In the genomic region with DNA sequence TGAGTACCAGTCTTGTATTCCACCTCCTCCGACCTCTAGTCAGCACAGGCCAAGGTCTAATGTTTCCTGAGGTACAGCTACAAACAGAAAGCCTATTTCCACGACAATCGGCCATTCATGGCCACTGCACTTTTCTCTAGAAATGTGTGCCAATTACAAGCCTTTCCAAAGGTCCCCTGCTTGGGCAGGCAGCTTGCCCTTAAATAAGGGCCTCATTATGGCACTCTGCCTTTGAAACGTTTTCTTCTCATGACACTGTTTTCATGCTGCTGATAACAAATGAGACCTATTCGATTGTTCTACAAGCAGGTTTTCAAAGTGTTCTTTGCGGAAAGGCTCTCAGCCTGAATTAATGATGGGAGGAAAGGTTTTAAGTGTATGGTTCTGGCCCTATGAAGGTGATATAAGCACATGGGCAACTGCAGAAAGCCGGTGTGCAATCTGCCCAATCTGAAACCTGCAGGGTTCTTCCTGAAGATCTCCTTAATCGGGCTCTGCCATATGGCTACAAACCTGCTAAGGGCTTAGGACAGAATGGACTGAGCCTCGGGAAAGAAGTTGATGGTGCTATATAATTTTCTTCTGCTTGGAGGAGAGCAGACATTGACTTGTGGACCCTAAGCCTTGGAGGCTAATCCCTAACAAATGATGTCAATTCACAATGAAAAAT, we compare ENCODE assay signal across 12 mouse cellular contexts. TPM values are rescaled to one million over a fixed set of nuclear protein-coding genes. Genes with fewer than 3 reads are reported as not detected.
DNase-seq lines count a peak whose midpoint lies in the region; ATAC-seq and TF ChIP-seq lines count a peak whose summit lies in the region.
"Had no signal": no experiment of that assay in that cellular context is flagged by ENCODE, and none has a peak within 500 bp of the region (broad histone marks: within the 10 kb centered on the region; RNA-seq: fewer than 3 reads in every experiment).

No protein-coding gene starts in this region.

- no peak overlapping the region for H3K9ac ChIP-seq in hindbrain, embryonic 16.5 days (ENCODE audit: low read depth, low read length)
- H3K9ac ChIP-seq: embryonic facial prominence, embryonic 12.5 days had no signal

- H3K27ac ChIP-seq in testis, adult 2 months (ENCODE audit: control insufficient read depth, insufficient read depth, low read depth, low read length): peak overlapping the region; percentile 48
- 0 out of 2 replicates have a peak overlapping the region, but pooled peaks have one; percentile 44 for H3K27ac ChIP-seq in hindbrain, embryonic 16.5 days (ENCODE audit: low read depth, low read length)
- H3K27ac ChIP-seq: embryonic facial prominence, embryonic 12.5 days had no signal

- ATAC-seq in hindbrain, embryonic 16.5 days: peak; percentile 35; the same call in 1 of the 2 replicates
- ATAC-seq in CD4-positive, CD25-positive, alpha-beta regulatory T cell, adult 4 months: no peak
- ATAC-seq in megakaryocyte-erythroid progenitor cell, adult 5-6 weeks (replicated peaks; ENCODE audit: low FRiP score, low TSS enrichment, poor library complexity, severe bottlenecking): no peak

- TF ChIP-seq CTCF in testis, adult 2 months (IDR thresholded peaks at IDR 0.05; ENCODE audit: control insufficient read depth, insufficient read depth, insufficient replicate concordance, low read depth, low read length): no peak

- no peaks in the 10 kb centered on the region for H3K36me3 ChIP-seq in testis, adult 2 months (ENCODE audit: control insufficient read depth, insufficient read depth, low read length)
- no peaks in the 10 kb centered on the region for H3K36me3 ChIP-seq in hindbrain, embryonic 16.5 days (ENCODE audit: control insufficient read depth, insufficient read depth, low read length)
- H3K36me3 ChIP-seq: embryonic facial prominence, embryonic 12.5 days; G1E had no signal

- 26% methylated on average over 9 of the region's 9 CpGs for WGBS in hindbrain, embryonic 16.5 days

- no peak overlapping the region for H3K4me3 ChIP-seq in testis, adult 2 months (ENCODE audit: control insufficient read depth, low read depth, low read length)
- H3K4me3 ChIP-seq in hindbrain, embryonic 16.5 days (ENCODE audit: low read length): no peak overlapping the region
- H3K4me3 ChIP-seq: embryonic facial prominence, embryonic 12.5 days had no signal

- no peaks in the 10 kb centered on the region; the same call in 1 of the 2 replicates for H3K4me1 ChIP-seq in testis, adult 2 months (ENCODE audit: control insufficient read depth, insufficient read depth, low read length)
- H3K4me1 ChIP-seq in hindbrain, embryonic 16.5 days (ENCODE audit: control insufficient read depth, insufficient read depth, low read depth, low read length): peaks cover 27% of the 10 kb centered on the region

- DNase-seq in testis, postnatal 10 days (ENCODE audit: low spot score): no peak
- peak; percentile 24 for DNase-seq in embryo, embryonic 11 days
- no peak for DNase-seq in left cerebral cortex, adult 8-10 months (ENCODE audit: low spot score in 2 of 2)
- DNase-seq: adrenal gland, adult 8-10 months; gastrocnemius, postnatal 14 days; right cerebral cortex, postnatal 4 days had no signal

- TF ChIP-seq POLR2A in testis, adult 2 months (IDR thresholded peaks at IDR 0.05; ENCODE audit: control insufficient read depth, low read depth, low read length): no peak

- H3K4me2 ChIP-seq in hindbrain, embryonic 16.5 days (ENCODE audit: low read length): no peak overlapping the region
- H3K4me2 ChIP-seq: embryonic facial prominence, embryonic 12.5 days had no signal

- H3K27me3 ChIP-seq in testis, adult 2 months (ENCODE audit: control insufficient read depth, insufficient read depth, low read length): no peaks in the 10 kb centered on the region
- no peaks in the 10 kb centered on the region for H3K27me3 ChIP-seq in hindbrain, embryonic 16.5 days (replicated peaks; ENCODE audit: control insufficient read depth, insufficient read depth, low read length)
- H3K27me3 ChIP-seq: embryonic facial prominence, embryonic 12.5 days had no signal

- no peaks in the 10 kb centered on the region for H3K9me3 ChIP-seq in hindbrain, embryonic 16.5 days (ENCODE audit: control insufficient read depth, low read length)
- H3K9me3 ChIP-seq: embryonic facial prominence, embryonic 12.5 days had no signal

RNA-seq across cellular contexts. Expression of gene Mtcl1, which starts 47.8 kb away (rescaled TPM):
- 5.6 and 6.8 TPM in 2 replicates for polyA plus RNA-seq in testis, adult 2 months (2012; rRNA removed)
- 28.0 and 33.2 TPM in 2 replicates for polyA plus RNA-seq in hindbrain, embryonic 16.5 days (2015; fragmentation: Nextera tagmentation; extraction: Ambion mirVana)
- 100 to 1,000 TPM; 111 to 123 (median 120) TPM for total RNA-seq in left cerebral cortex, adult 8-10 months (2022)
- under 1 TPM in 1 of 2 experiments, not detected in 1; 0.28 TPM for polyA plus RNA-seq in CD4-positive, CD25-positive, alpha-beta regulatory T cell, adult 4 months (2017; shearing (Covaris generic))
- not detected in 2 replicates for total RNA-seq in megakaryocyte-erythroid progenitor cell, adult 5-6 weeks (2014; fragmentation: Nextera tagmentation)
- not detected in 2 replicates for total RNA-seq in megakaryocyte-erythroid progenitor cell, adult 5-6 weeks (2017)
- polyA plus RNA-seq: G1E had no signal
